Mouse (Mus musculus): ENCODE measurements around the gene Skiv2l. TPM values are rescaled to one million over a fixed set of nuclear protein-coding genes. Genes with fewer than 3 reads are reported as not detected.
"Not testable (repeated sequence)": the region's sequence is repeated elsewhere in the genome, so short reads cannot be mapped to it uniquely, and the experiment has no call there.

Skiv2l gene
- polyA plus RNA-seq, 2 experiments from 2014 or later: 26.8 to 44.1 TPM

GRCm38 (mm10) chr17:34874321-34874720 is 24.3 kb upstream of the Skiv2l start:
- no peak for ATAC-seq

DNA sequence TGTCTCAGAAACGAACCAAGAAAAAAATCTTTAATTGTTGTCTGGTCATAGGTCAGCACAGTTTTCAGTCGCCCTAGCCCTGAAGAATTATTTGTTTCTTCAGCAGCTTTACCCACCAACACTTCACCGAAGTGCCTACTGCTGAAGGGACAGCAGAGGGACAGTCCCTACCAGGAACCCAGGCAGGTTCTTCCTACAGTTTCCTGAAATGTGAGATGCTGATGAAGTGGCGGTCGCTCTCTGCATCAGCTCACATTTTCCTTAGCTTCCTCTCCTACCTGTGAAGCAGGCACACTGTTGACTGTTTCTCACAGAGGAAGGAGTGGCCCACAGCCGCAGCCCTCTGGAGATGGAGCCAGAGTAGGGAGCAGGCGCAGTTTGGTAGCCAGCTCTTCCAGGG is 16.0 kb upstream of the Skiv2l start:
- ATAC-seq: no peak

DNA sequence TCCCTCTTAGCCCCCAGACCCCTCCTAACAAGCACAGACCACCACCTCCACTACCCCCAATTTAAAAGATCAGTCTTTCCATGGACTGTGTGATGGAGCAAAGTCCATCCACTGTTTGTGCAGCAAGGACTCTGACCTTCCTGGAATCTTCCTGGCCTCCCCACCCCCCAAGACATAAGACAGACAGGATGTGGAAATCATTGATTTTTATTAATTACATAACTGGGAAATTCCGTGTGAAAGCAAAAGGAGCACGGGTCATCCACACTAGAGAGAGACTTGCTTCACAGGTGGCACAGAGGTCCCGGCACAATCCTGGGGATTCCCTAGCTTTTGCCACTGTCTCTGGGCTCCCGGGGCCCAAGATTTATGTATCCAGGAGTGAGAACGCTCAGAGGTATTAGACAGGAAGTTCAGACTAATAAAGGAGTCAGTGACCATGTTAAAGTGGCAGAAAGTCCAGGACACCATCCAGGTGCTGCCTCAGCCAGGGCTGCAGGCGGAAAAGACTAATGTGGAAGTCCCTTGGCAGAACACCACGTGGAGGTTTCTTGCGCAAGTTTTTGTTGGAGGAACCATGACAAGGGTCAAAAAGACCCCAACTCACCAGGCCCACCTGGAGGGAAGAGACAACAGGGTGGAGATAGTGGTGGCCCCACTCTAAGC is 12.5 kb upstream of the Skiv2l start, which contains the start of gene Cfb:
Gene Cfb (minus strand): TSS at position 103 of the 666 bp plus-strand sequence.
- no peak for ATAC-seq

DNA sequence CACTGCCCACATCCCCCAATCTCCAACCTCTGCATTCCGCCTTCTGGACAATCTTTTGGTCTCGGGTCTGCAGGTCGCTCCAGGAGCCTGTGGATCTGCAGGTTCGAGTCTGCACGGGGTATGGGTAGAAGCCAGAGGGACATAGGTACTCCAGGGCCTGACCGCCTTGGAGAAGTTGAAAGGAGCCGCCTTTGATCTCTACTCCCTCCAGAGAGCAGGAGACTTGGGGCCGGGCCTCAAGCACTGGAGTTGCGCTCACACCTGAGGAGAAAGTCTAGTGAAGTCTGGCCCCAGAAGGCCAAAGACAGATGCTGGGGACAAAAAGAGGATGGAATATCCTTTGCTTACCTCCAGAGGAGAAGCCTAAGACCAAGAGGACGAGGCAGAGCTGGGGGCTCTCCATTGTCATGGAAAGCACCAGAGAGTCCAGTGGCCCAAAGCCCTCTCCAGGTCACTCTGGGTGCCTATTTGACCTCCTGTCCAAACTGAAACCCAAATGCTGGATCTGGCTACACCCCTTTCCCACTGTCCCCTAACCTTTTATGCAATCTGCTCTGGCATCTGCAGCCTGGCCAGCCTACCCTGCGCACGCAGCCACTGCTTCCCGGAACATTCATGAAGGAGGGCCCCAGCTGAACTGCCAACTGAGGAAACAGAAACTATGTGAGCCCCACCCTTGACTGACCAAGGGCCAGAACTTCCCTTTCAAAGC is 11.8 kb upstream of the Skiv2l start:
- no peak for ATAC-seq

DNA sequence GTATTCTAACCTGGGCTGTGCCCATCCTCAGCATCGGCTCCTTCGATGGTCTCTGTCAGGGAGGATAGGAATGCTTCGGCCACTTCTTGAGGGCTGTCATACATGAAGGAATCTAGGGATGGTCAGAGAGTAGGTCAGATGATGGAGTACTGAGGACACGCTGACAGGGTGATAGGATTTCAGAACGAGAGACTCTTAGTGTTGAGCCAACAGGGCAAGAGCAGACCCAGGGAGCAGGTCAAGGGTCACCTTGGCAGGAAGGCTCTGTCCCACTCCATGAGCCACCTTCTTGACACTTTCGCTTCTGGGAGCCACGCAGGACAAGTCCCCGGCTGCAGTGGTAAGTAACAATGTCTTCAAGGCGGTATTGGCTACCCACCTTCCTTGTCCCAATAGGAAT is 10.5 kb upstream of the Skiv2l start:
- no peak for ATAC-seq

DNA sequence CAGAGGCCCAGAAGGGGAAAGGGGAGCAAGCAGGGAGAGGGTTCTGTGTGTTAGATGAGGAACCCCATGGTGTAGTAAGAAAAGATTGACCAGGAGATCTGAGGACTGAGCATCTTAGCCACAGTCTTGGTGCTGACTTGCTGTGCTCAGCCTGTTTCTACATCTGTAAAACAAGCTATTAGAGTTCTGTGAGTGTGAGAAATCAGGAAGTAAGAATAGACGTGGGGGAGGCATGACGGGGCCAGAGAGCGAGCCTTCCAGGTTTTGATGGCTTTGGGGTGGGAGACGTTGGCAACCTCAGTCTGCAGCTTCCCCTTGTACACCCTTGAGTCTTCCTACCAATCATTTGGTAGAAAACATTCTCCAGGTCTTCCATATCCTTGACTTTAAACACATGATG is 8.7 kb upstream of the Skiv2l start:
- ATAC-seq: no peak

DNA sequence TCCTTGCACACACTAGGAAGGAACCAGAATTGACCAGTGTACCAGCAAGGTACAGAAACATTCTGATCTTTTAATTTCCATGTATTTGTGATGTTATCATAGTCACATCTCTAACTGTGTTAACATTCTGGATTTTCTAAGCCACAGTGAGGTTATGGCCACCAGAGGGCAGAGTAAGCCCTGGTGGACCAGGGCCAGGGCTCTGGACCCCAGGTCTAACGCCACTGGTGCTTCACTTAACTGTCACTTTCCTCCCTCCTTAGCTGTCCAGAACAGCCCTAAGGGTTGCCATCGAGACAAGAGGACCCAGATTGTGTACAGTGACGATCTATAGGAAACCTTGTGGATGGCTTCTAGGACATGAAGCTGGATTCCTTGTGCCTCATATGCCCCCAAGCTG is 5.8 kb upstream of the Skiv2l start:
- ATAC-seq: no peak

DNA sequence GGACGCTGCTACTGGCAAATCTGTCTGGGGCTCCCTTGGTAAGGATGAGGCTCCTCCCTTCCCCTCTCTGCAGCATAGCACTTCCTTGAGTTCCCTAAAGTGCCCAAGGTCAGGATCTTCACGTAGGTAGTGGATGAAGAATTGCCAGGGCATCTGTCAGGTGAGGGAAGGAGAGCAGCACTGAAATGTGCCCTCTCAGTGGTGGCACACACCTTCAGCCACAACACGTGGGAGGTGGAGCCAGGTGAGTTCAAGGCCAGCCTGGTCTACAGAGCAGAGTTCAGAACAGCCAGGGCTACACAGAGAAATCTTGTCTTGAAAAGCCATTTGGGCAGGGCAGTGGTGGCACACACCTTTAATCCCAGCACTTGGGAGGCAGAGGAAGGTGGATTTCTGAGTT is 4.8 kb upstream of the Skiv2l start:
- no peak for ATAC-seq

- ATAC-seq: no peak
Measured at GRCm38 (mm10) chr17:34853511-34853910, 3.5 kb upstream of the Skiv2l start.

DNA sequence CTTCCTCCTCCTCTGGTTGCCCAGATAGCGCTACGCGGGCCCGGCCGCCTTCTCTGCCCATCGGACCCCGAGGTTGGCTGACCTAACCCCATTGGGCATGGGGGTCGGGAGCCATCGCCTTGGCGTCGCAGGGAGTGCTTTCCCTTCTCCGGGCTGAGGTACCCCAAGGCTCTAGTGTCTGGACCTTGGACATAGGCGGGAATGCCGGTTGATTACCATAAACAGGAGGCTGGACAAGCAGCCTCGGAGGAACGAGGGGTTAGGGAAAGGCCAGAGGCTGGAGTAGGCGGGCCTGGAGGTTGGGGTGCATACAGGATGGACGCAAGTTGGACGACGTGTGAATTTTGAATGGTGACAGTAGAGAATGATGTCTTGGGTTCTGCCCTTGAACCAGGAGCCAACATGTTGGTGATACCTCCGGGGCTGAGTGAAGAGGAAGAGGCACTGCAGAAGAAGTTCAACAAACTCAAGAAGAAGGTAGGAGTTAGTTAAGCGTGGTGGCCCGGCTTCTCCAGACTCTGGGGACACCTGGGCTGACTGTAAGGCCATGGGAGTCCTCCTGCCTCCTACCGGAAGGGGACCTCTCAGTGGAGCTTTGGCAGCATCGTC is 611 bp upstream of the Skiv2l start:
- ATAC-seq: no peak

- no peak for ATAC-seq
Measured at GRCm38 (mm10) chr17:34847615-34848014, 2.4 kb downstream of the Skiv2l start.

DNA sequence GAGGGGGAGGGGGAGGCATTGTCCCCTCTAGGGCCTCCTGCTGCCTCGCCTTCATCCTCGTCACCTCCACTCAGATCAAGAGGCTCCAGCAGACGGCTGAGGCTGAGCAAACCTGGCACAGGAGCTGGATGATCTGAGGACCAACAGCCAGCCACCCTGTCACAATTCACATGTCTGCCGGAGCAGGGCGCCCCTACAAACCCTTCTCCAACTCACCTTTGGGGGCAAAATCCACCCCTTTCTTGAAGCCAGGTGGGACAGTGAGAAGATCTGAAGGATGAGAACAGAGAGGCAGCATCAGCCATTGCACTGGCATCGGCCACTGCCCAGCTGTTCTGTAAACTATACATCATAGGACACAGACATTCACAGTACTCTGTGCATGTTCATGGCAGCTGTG is 2.8 kb downstream of the Skiv2l start:
- no peak for ATAC-seq

DNA sequence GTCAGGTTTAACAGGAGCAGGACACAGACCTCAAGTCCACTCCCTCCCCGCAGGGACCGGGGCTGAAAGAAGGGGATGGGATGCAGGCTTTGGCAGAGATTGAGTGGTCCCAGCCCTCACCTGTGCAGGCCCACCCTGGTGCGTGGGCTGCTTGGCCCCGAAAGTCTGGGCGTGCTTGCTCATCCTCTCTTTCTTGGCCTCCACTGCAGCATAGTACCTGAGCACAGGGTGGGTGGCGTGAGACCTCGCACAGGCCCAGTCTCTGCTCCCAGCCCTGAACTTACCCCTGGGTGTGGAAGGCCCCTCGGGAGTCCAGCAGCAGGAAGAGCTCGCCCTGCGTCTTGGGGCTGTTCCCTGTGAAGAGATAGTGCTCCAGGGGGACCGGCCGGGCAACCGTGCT is 5.1 kb downstream of the Skiv2l start:
- ATAC-seq: no peak

- no peak for ATAC-seq
Measured at GRCm38 (mm10) chr17:34840736-34841307, 9.2 kb downstream of the Skiv2l start.

DNA sequence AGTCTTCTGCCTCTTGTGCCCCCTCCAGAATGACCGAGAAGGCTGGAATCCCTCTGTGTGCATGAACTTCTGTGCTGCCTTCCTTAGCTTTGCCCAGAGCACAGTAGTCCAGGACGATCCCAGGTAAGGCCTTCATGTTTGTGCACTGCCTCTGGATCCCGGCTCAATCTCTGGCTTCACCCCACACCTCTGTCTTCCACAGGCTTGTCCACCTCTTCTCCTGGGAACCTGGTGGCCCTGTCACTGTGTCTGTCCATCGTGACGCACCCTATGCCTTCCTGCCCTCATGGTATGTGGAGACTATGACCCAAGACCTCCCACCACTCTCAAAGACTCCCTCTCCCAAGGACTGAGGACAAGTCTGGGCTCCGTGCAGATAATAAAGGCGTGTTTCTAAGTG is 11.2 kb downstream of the Skiv2l start:
- ATAC-seq: no peak

DNA sequence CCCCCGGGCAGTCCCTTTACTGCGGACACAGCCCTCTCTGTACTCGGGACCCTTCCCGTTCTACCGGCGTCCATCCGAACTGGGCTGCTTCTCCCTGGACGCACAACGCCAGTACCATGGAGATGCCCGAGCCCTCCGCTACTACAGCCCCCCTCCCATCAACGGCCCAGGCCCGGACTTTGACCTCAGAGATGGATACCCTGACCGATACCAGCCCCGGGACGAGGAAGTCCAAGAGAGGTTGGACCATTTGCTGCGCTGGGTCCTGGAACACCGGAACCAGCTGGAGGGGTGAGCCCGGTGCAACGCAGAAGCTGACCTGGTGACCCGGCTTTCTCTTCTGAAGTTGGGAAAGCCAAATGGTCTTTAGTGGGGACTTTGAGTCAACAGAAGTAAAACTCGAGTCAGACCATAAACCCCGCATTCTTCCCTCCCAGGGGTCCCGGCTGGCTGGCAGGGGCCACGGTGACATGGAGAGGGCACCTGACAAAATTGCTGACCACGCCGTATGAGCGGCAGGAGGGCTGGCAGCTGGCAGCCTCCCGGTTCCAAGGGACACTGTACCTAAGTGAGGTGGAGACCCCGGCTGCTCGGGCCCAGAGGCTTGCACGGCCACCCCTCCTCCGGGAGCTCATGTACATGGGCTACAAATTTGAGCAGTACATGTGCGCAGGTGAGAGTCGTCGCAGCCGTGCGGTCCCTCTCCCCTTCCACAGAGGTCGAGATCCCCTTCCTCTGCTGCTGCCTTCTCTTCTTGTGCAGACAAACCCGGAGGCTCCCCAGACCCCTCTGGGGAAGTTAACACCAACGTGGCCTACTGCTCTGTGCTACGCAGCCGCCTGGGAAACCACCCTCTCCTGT is 12.3 kb downstream of the Skiv2l start:
- peak; percentile 8 for ATAC-seq

DNA sequence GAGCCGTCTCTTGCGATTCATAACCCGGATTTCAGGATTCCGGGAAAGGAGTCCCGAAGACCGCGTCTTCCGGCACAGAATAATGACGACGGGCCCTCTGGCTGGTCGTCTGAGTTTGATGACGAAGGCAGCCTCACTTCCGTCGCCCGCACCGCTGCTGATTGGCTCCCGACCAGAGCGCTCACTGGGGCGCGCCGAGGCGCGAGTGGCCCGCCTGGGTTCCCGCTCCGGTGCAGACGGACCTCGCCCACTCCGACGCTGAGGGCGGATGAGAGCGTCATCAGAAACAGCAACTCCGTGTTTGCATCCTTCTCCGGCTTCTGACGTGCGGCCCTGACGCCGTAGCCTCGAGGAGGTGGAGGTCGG is 13.2 kb downstream of the Skiv2l start, which contains the start of the genes Stk19 and Dxo:
Gene Stk19 (minus strand): TSS at position 90 of the 366 bp plus-strand sequence.
Gene Dxo (plus strand): TSS at position 164 of the 366 bp plus-strand sequence.
- peak; percentile 96 for ATAC-seq

GRCm38 (mm10) chr17:34836155-34836855 is 13.7 kb downstream of the Skiv2l start:
- peak; percentile 36 for ATAC-seq

DNA sequence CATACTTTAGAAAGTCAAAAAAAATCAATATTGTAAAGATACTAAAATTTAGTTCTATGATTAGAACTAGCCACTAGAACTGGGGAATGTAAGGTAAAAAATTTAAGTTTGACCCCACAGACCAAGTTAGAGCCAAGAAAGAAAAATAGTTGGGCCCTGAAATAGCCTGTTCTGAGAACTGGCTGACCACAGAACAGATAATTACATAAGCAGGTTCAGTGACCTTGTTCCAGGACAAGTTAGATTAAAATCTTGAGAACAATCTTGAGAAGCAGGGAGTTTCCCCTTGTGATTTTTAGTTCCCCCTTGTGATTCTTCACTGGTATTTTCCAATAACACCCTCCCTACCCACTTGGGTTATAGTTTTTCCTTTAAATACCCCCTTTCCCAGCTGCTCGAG is 19.2 kb downstream of the Skiv2l start:
- not testable (repeated sequence) for ATAC-seq

DNA sequence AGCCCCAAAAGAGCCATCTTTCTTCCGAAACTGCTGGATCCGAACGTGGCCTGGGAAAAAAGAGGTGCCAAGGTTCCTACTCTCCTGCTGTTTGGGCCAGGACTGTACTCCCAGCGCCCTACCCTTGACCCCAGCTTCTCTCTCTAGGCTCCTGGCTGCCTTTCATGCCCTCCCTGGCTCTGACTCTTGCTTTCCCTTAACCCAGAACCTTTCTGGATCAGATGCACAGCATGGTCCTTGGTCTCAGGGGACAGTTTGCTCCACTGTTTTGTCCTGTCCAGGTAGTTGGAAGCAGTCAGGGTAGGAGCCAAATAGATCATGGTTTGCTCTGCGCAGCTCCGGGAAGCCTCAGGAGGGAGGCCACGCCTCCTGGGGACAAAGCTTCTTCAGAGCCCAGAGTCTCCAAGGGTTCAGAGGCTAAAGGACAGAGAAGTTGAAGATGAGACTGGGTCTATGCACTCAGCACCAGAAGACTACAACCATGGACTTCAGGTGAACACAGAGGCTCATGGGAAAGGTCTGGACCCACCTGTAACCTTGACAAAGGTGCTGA is 35.1 kb downstream of the Skiv2l start:
- no peak for ATAC-seq

DNA sequence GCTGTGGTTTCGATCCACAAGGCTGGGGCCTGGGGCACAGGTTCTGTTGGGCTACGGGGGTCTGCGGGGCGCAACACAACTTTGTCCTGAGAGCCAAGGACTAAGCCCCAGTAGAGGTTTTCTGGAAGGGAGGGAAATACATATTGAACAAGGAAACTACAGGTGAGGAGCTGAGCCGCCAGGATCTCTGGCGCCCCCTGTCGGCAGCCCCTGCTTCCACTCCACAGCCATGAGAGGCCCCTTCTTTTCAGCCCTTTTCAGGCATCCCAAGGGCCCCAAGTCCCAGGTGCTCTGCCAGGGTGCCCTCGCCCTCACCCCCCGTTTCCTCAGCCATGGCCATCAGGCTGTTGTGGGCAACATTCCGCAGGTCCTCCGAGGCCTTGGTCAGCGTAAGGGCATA is 36.3 kb downstream of the Skiv2l start:
- not testable (repeated sequence) for ATAC-seq

- no peak for ATAC-seq
Measured at GRCm38 (mm10) chr17:34811275-34811674, 38.7 kb downstream of the Skiv2l start.

Measured in CD4-positive, CD25-positive, alpha-beta regulatory T cell, adult 4 months (primary cell).